Mouse (Mus musculus) MN1 (cell line): Measurements from ENCODE around the gene Npw.

ENCODE experiments used
- DNase-seq: peaks from one replicate; pipeline ENCODE4 v3.0.0-alpha.2; 2016; ENCODE audit warnings: low spot score

Npw gene

GRCm38 (mm10) chr17:24658017-24658758, at the start of gene Npw:
Npw (minus strand) TSS chr17:24658457.
- no peak for DNase-seq

DNA sequence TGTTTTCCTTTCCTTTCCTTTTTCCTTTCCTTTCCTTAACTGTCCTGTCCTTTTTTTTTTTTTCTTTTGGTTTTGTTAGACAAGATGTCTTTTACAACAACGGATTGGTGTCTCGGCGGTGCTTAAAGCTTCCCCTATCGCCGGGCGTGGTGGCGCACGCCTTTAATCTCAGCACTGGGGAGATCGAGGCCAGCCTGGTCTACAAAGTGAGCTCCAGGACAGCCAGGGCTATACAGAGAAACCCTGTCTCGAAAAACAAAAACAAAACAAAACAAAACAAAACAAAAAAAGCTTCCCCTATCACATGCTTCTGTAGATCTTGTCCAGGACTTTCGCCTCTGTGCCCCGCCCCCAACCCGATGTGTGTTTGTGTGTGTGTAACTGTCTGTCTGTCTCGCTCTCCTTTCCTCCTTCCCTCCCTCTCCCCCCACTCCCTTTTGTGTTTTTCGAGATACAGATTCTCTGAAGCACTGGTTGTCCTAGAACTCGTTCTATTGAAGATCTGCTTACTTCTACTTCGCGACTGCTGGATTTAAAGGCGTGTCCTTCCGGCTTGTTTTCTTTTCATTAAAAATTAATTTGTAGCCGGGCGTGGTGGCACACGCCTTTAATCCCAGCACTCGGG, 49.7 kb upstream of the Npw start:
- peak; percentile 50 for DNase-seq

DNA sequence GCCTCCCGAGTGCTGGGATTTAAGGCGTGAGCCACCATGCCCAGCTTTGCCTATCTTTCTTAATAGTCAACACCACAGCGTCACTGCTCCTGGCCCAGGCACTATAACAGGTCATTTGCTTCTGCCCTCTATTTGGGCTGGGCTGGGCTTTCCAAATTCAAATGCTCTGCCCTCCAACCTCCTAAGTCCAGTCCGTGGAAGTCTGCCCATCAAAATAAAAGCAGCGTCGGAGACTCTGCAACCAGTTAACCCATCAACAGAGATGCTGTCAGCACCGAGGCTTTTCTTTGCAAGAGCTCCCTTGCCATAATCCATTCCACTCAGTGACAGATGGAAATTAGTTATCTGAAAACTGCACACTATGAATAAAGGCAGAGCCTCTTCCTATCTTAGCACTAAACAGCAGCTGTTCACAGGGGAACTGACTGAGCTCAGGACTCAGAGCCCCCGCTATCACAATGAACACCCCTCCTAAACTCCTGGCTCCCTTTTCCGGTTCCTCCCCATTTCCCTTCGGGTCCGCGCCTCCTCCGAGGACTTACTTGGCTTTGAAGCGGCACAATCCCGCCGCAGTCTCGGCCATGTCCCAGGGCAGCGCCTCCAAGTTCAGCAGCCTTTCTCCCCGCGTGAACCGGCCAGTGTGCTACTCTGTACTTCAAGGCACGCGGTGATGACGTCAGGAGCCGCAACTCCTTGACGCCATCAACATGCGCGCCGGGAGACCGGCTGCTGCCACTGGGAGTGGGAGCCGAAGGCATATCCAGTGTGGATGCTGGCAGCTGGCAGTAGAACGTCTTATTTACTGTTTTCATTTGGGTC, 48.9 kb upstream of the Npw start, which contains the start of gene Tbl3:
Gene Tbl3, minus strand, starts transcription at position 679 of the 819 bp plus-strand sequence.
- peak; percentile 96 for DNase-seq

DNA sequence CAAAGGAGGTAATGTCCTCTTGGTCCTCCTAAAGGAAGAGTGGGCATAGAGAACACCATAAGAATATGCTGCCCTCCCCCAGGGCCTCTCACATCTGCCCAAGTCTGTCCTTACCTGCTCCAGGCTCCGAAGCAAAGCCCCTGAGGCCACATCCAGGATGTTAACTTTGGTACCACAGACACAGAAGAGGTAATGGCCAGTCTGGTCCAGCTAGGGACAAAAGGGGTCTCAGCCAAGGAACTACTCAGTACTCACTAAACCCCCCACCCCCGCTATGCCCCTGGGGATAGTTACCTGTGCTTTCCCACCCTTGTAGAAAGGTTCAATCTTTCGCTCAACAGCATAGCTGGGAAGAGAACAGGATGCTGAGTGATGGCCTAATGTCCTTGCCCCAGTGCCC, 47.6 kb upstream of the Npw start:
- DNase-seq, result no peak

- DNase-seq, result no peak
Measured at GRCm38 (mm10) chr17:24701251-24701650, 43.0 kb upstream of the Npw start.

DNA sequence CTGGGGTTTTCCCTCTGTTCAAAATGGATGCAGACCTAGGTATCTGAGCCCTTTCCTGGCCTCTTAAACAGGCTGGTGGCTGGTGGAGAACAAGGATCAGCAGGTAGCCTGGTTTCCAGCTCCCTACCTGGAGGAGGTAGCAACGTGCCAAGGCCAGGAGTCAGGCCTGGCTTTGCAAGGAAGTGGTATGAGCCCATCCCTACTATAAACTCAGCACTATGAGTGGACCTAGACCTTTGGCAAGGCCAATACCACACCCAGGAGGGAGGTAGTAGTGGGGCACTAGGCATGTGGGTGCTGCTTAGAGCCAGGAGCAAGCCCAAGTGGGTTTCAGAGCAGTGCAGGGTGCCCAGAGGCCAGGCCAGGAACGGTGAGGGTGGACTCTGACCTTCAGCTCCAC, 41.2 kb upstream of the Npw start:
- no peak for DNase-seq

- no peak for DNase-seq
Measured at GRCm38 (mm10) chr17:24698715-24699114, 40.5 kb upstream of the Npw start.

GRCm38 (mm10) chr17:24697985-24698384, 39.7 kb upstream of the Npw start:
- DNase-seq, result no peak

GRCm38 (mm10) chr17:24696011-24696697, 37.9 kb upstream of the Npw start, which contains the start of the genes Gfer and Noxo1:
Gfer (minus strand) TSS chr17:24696156.
Noxo1 (plus strand) TSS chr17:24696234.
- DNase-seq, result peak; percentile 92

- no peak for DNase-seq
Measured at GRCm38 (mm10) chr17:24695326-24696010, 37.2 kb upstream of the Npw start.

- peak; percentile 42 for DNase-seq
Measured at GRCm38 (mm10) chr17:24692385-24692784, 34.1 kb upstream of the Npw start.

DNA sequence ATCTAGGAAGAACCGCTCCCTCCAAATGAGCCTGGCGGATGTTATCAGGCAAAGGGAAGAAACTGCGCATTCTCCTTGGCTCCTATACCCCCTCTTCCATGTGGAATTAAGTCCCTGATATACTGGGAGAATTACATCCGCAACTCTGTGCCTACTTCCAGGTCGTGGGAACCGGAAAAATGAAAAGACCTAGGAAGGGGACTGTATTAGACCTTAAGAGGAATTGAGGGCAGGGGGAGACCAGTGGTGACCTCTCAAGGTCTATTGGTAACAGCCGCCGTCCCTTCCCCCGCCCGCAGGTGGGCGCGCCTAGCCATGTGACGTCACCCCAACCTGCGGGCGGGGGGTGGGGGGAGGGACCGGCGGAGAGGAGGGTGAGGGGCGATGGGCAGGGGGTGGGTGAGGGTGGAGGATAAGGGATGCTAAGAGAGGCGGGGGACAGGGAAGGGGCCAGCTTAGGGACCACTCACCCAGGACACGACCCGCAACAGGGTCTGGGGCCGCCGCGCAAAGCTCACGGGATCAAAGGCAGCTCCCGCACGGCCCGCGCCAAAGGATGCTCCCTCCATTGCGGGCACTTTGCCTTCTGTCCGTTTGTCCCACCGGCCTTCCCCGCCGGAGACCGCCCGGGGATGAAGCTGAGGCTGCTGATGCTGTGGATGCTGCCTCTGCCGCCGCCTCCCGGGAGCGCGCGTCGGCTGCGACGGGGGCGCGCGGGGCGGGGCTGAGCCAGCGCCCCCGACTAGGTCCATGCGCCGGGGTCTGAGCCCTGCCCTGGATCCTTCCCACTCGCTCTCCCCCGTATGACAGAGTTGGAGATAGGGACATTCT, 31.2 kb upstream of the Npw start, which contains the start of gene Syngr3:
Gene Syngr3, minus strand, starts transcription at position 705 of the 831 bp plus-strand sequence.
- DNase-seq, result peak; percentile 47

DNA sequence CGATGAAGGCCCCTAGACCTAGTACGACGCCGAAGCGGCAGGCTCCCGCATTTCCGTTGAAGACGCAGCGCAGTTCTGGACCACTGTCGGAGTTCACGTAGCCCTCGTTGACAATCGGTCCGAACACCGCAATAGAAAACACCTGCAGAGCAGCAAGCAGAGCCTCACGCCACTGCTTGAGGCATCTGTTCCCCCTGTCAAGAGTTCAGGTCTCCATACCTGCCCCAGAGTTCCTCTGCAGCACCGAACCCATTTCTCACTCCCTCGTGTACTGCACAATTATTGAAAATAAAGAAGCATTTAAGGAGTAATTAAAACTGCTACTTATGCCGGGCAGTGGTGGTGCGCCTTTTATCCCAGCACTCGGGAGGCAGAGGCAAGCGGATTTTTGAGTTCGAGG, 29.3 kb upstream of the Npw start:
- no peak for DNase-seq

DNA sequence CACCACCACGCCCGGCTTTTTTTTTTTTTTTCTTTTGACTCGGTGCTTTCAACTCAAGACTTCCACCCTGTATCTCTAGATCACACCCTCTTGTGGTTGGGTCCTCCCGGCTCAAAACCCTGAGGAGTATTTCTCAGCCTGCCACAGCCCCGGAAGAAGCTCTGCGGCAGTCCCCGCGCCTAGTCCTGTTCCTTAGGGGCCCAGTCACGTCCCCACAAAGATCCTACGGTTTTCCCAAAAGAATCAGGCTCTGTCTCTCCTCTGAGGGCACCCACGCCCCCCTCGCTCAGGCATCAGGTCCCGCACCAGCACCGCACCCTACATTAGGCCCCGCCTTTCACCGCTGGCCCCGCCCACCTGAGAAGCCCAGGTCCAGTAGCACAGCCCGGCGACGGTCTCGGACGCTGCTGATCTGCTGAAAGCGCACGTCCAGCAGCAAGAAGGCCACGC, 28.9 kb upstream of the Npw start:
- no peak for DNase-seq

DNA sequence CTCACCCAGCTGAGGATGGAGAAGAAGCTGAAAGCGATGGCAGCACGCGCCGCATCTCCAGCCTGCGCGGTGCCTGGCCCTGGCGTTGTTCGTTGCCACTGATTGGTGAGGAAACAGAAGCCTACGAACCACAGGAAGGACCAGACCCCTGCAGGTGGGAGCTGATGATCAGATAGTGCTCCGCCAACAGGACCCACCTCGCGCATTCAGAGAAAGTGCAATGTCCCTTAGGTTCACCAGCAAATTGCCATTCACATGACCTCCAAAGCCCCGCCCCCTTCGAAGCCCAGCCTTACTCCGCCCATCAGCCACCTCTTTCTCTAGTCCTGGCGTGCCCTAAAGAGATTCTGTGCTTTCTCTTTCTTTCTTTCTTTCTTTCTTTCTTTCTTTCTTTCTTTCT, 28.3 kb upstream of the Npw start:
- DNase-seq, result no peak

- DNase-seq, result no peak
Measured at GRCm38 (mm10) chr17:24677500-24678080, 19.3 kb upstream of the Npw start.

- no peak for DNase-seq
Measured at GRCm38 (mm10) chr17:24676877-24677276, 18.6 kb upstream of the Npw start.

GRCm38 (mm10) chr17:24676187-24676586, 17.9 kb upstream of the Npw start:
- peak; percentile 80 for DNase-seq

- no peak for DNase-seq
Measured at GRCm38 (mm10) chr17:24674277-24674676, 16.0 kb upstream of the Npw start.

GRCm38 (mm10) chr17:24672141-24672540, 13.9 kb upstream of the Npw start:
- peak; percentile 76 for DNase-seq
